Mouse (Mus musculus) midbrain, embryonic 12.5 days (tissue): ENCODE data around the gene Ctnna3. TPM values are rescaled to one million over a fixed set of nuclear protein-coding genes. Genes with fewer than 3 reads are reported as not detected.
"Not testable (repeated sequence)": the region's sequence is repeated elsewhere in the genome, so short reads cannot be mapped to it uniquely, and the experiment has no call there.

Source experiments
- ATAC-seq: fragments of 200-750 bp; cut with Nextera tagmentation; 2 replicates; pipeline ENCODE4 v1.8.0; 2017; ENCODE audit warnings: low read depth, moderate TSS enrichment, moderate library complexity; ENCODE audit not compliant: low FRiP score
- H3K27ac ChIP-seq: fragments of 300-500 bp; sonication (generic); replicated peaks from 2 replicates; pipeline ENCODE4 v1.5.1; 2016; ENCODE audit warnings: mild to moderate bottlenecking
- H3K27me3 ChIP-seq: fragments of 300-500 bp; sonication (generic); 2 replicates; pipeline ENCODE4 v1.6.1; 2016; ENCODE audit warnings: mild to moderate bottlenecking
- H3K36me3 ChIP-seq: fragments of 300-500 bp; sonication (generic); 2 replicates; pipeline ENCODE4 v1.6.1; 2016
- H3K4me1 ChIP-seq: fragments of 300-500 bp; sonication (generic); 2 replicates; pipeline ENCODE4 v1.6.1; 2016
- H3K4me2 ChIP-seq: fragments of 300-500 bp; sonication (generic); replicated peaks from 2 replicates; pipeline ENCODE4 v1.6.1; 2016; ENCODE audit warnings: mild to moderate bottlenecking, moderate library complexity
- H3K4me3 ChIP-seq: fragments of 300-500 bp; sonication (generic); 2 replicates; pipeline ENCODE4 v1.5.1; 2016; ENCODE audit warnings: mild to moderate bottlenecking
- H3K9ac ChIP-seq: fragments of 300-500 bp; sonication (generic); replicated peaks from 2 replicates; pipeline ENCODE4 v1.6.1; 2016; ENCODE audit warnings: mild to moderate bottlenecking, moderate library complexity
- H3K9me3 ChIP-seq: fragments of 300-500 bp; sonication (generic); 2 replicates; pipeline ENCODE4 v1.6.1; 2016; ENCODE audit warnings: mild to moderate bottlenecking
- WGBS: fragments of 180-500 bp; shearing (Covaris S2); methylation state at CpG from one replicate; pipeline ENCODE4 v1.1.7; 2016; 5-methylcytosine and 5-hydroxymethylcytosine counted together
- polyA plus RNA-seq: library from polyadenylated mRNA; unstranded; fragments of >200 nt; fragmentation: Nextera tagmentation; extraction: Ambion mirVana; gene quantifications from 2 replicates; pipeline ENCODE4 v1.2.1, GENCODE M21; 2016

Gene Ctnna3
- polyA plus RNA-seq, 1 experiment from 2014 or later: not detected

DNA sequence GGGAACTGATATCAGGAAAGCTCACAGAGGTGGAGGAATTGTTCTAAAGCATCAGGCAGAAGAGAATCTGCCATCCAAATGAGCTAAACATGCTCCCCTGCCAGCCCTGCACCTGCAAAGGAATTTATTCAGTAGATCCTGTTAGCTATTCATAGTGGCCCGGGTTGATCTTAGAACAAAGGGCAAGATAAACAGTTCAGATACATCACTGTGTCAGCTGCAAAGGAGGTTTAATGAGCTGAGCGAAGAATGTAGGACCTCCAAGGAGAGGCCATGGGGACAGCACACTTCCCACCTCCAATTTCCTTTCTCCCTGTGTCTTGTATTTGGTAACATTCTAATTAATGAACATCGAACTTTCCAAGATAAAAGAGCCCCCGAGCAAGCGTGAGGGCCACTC lies 1206.9 kb downstream of the Ctnna3 start:
- H3K9me3 ChIP-seq: no peaks in the 10 kb centered on the region
- no peak overlapping the region for H3K4me3 ChIP-seq
- no peak overlapping the region for H3K9ac ChIP-seq
- no peaks in the 10 kb centered on the region for H3K27me3 ChIP-seq
- H3K36me3 ChIP-seq: no peaks in the 10 kb centered on the region
- ATAC-seq: no peak
- H3K4me2 ChIP-seq: no peak overlapping the region
- H3K4me1 ChIP-seq: no peaks in the 10 kb centered on the region
- 38% methylated on average over 5 of the region's 5 CpGs for WGBS
- H3K27ac ChIP-seq: no peak overlapping the region

DNA sequence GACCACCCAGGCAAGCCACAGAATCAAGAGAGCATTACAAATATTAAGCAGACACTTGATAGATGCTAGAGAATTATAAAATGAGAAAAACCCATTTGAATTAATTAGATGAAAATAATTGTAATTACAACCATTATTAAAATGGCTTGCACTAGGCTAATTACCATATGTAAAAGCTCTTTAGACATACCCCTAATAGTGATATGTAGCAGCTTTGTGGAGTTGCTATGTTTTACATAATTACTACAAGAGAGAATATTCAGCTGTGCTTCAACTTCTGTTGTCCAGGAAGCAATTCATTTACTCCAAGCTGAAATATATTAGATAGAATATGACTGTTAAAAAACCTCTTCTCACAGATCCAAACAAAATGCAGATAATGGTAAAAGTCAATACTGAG lies 1209.2 kb downstream of the Ctnna3 start:
- no peaks in the 10 kb centered on the region for H3K27me3 ChIP-seq
- H3K9me3 ChIP-seq: no peaks in the 10 kb centered on the region
- no peak overlapping the region for H3K4me2 ChIP-seq
- no peak overlapping the region for H3K9ac ChIP-seq
- no peak overlapping the region for H3K27ac ChIP-seq
- H3K4me1 ChIP-seq: no peaks in the 10 kb centered on the region
- no peak for ATAC-seq
- no peak overlapping the region for H3K4me3 ChIP-seq
- H3K36me3 ChIP-seq: no peaks in the 10 kb centered on the region

DNA sequence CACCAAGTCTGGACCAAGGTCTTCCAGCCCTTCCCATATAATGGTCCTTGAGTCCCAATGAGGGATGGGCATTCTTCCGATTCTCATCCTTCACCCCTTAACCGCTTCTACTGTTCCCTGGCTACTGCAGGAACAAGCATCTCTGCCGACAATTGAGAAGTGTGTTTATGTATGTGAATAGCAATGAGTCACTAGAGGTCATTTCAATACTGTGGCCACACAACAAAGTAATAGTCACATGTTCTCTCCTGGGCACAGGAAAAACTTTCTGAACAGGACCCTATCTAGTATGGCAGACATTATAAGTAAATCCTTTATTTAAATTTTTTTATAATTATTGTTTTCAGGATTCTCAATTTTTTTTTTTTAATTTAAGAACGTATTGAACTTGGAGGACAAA lies 1211.2 kb downstream of the Ctnna3 start:
- WGBS: 80% methylated on average over 4 of the region's 4 CpGs
- Histone ChIP-seq H3K9ac (no peak overlapping the region), H3K4me2 (no peak overlapping the region)

DNA sequence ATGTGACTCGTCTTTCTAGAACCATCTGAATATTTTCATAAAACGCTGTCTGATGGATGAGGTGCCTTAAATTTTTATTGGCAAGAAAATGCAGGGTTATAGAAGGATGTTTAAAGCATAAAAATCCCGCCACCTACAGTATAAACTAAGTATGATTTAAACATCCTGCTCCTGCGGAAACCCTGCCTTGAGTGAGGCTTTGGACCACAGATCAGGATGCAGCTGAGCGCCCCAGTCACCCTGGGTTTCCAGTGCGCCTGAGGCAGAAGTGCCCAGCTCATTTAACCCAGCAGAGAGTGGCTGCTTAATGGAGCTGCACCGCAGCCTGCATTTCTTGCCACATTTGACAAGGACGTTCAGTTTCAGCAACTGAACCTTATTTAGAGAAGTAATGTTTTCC lies 1211.7 kb downstream of the Ctnna3 start:
- H3K27me3 ChIP-seq: no peaks in the 10 kb centered on the region
- H3K4me3 ChIP-seq: no peak overlapping the region
- no peaks in the 10 kb centered on the region for H3K4me1 ChIP-seq
- no peak overlapping the region for H3K4me2 ChIP-seq
- no peaks in the 10 kb centered on the region for H3K36me3 ChIP-seq
- H3K9ac ChIP-seq: no peak overlapping the region
- WGBS: 68% methylated on average over 8 of the region's 8 CpGs
- H3K27ac ChIP-seq: no peak overlapping the region
- no peak for ATAC-seq
- H3K9me3 ChIP-seq: no peaks in the 10 kb centered on the region

More for the DNA sequence above, 1211.2 kb downstream of the Ctnna3 start:
- Histone ChIP-seq H3K36me3 (no peaks in the 10 kb centered on the region), H3K9me3 (no peaks in the 10 kb centered on the region), H3K27ac (no peak overlapping the region), H3K4me3 (no peak overlapping the region), H3K27me3 (no peaks in the 10 kb centered on the region), H3K4me1 (no peaks in the 10 kb centered on the region)
- ATAC-seq: no peak

DNA sequence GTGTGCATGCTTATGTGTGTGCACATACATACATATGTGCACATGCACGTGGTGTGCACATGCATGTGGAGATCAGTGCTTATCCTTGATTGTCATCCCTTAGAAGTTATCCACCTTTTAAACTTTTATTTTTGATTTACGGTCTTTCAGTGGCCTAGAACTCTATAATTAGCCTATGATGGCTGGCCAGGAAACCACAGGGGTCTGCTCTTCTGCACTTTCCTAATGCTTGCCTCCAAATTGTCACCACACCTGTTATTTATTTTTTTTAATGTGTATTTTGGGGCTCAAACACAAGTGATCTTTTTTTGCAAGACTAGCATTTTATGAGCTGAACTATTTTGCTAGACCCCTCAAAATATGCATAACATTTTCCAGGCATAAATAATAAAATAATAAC lies 1214.1 kb downstream of the Ctnna3 start:
- H3K9me3 ChIP-seq: no peaks in the 10 kb centered on the region

DNA sequence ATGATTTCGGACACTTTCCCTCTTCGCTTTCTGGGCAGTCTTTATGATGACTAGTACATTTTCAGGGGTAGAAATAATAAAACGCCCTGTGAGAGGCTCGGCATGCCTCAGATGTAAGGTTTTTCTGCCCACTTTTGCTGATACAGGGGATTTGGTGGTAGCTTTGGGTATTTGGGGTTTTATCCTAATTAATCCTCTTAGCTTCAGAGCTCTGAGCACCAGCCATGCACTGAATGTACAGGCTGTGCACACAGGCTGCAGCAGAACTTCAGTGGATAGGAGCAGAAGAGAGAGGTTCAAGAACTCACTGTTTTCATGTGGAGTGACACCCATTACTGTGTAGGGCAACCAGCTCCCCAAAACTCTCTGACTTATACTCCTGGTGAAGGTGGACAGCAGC lies 1231.3 kb downstream of the Ctnna3 start:
- peak; percentile 74 for ATAC-seq
- Histone ChIP-seq H3K27ac (no peak overlapping the region), H3K4me1 (no peaks in the 10 kb centered on the region), H3K27me3 (no peaks in the 10 kb centered on the region), H3K4me2 (no peak overlapping the region), H3K36me3 (no peaks in the 10 kb centered on the region), H3K9me3 (no peaks in the 10 kb centered on the region), H3K9ac (no peak overlapping the region), H3K4me3 (no peak overlapping the region)
- 19% methylated on average over 4 of the region's 4 CpGs for WGBS

More for the DNA sequence above, 1214.1 kb downstream of the Ctnna3 start:
- H3K4me2 ChIP-seq: no peak overlapping the region
- no peaks in the 10 kb centered on the region for H3K36me3 ChIP-seq
- H3K4me3 ChIP-seq: no peak overlapping the region
- WGBS: 86% methylated on average over 2 of the region's 2 CpGs
- H3K9ac ChIP-seq: no peak overlapping the region
- H3K27ac ChIP-seq: no peak overlapping the region
- H3K27me3 ChIP-seq: no peaks in the 10 kb centered on the region
- ATAC-seq: no peak
- no peaks in the 10 kb centered on the region for H3K4me1 ChIP-seq

DNA sequence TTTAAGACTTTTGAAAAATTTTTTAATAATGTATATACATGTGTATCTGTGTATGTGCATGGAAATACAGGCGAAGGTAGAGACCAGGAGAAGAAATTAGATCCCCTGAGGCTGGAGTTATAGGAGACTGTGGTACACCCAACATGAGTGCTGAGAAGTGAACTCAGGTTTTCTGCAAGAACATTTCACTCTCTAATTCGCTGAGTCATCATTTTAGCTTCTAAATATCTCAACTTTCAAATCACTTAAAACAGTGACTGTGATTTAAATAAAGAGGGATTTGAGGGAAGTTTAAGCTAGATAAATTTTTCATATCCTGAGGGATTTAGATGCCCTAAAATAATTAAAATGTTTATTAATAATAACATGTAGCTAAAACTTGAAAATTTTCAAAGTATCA lies 1241.6 kb downstream of the Ctnna3 start:
- Histone ChIP-seq H3K27ac (no peak overlapping the region), H3K36me3 (no peaks in the 10 kb centered on the region), H3K27me3 (no peaks in the 10 kb centered on the region), H3K4me3 (no peak overlapping the region), H3K4me2 (no peak overlapping the region), H3K9me3 (no peaks in the 10 kb centered on the region), H3K9ac (no peak overlapping the region), H3K4me1 (no peaks in the 10 kb centered on the region)
- WGBS: 84% methylated on average over 2 of the region's 2 CpGs
- no peak for ATAC-seq

DNA sequence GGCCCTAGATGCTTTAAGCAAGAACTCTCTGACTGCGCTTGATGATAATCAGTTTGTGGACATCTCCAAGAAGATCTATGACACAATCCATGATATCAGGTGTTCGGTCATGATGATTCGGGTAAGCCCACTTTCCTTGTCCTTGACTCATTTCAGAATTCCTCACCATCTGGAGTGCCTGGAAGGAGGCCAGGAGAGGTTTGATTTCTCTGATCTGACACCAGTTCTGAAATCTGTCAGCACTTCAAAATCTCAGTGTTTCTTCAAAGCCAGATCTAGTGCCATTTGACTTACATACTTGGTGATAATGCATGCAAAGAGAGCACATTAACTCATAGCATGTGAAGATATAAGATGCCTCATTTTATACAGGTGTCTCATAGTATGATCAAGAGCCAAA lies 1245.9 kb downstream of the Ctnna3 start:
- 96% methylated on average over 3 of the region's 3 CpGs for WGBS
- no peak for ATAC-seq
- no peaks in the 10 kb centered on the region for H3K4me1 ChIP-seq
- no peak overlapping the region for H3K4me2 ChIP-seq
- no peak overlapping the region for H3K4me3 ChIP-seq
- H3K9me3 ChIP-seq: no peaks in the 10 kb centered on the region
- no peaks in the 10 kb centered on the region for H3K36me3 ChIP-seq
- no peaks in the 10 kb centered on the region for H3K27me3 ChIP-seq
- no peak overlapping the region for H3K27ac ChIP-seq
- H3K9ac ChIP-seq: no peak overlapping the region

DNA sequence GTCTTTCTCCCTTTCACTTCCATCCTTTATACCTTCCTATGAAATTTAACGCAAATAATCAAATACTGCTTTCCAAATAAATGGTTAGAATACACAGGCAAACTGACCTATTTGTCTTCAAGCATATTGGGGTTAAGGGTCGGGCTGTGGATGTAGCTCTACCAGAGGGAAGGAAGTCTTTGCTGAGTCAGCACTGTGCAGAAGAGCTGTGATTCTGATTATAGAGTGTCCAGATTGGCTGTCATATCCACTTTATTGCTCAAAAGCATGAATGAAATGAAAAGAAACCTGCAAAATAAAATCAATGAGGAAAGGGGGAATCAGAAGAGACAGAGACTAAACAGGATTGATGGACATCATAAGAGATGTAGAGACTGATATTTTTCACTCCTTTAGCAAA lies 1280.1 kb downstream of the Ctnna3 start:
- Histone ChIP-seq H3K27ac (no peak overlapping the region), H3K4me3 (no peak overlapping the region), H3K36me3 (no peaks in the 10 kb centered on the region), H3K4me2 (no peak overlapping the region), H3K27me3 (no peaks in the 10 kb centered on the region), H3K9me3 (no peaks in the 10 kb centered on the region), H3K4me1 (no peaks in the 10 kb centered on the region), H3K9ac (no peak overlapping the region)
- ATAC-seq: no peak
- 79% methylated on average over 2 of the region's 2 CpGs for WGBS

DNA sequence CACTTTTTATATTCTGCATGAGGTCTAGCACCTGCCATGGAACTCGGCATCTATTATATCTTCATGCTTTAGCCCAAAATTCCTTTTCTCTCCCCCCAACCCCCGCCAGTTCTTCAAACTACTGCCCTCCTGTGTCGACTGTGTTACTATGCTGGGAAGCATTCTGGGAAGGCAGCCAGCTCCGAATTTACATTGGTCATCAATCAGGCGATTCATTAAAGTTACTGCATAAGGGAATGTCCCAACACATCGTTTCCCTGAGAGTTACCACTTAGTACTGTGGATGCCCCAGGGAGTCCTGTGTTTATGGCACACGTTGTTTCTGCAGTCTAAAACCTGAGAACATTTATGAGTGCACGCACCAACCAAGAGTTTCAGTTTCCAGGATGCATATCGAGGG lies 1288.1 kb downstream of the Ctnna3 start:
- H3K4me3 ChIP-seq: no peak overlapping the region
- no peak overlapping the region for H3K27ac ChIP-seq
- ATAC-seq: no peak
- H3K4me1 ChIP-seq: no peaks in the 10 kb centered on the region
- H3K9me3 ChIP-seq: no peaks in the 10 kb centered on the region
- H3K9ac ChIP-seq: no peak overlapping the region
- no peaks in the 10 kb centered on the region for H3K36me3 ChIP-seq
- H3K27me3 ChIP-seq: no peaks in the 10 kb centered on the region
- 79% methylated on average over 9 of the region's 9 CpGs for WGBS
- H3K4me2 ChIP-seq: no peak overlapping the region

DNA sequence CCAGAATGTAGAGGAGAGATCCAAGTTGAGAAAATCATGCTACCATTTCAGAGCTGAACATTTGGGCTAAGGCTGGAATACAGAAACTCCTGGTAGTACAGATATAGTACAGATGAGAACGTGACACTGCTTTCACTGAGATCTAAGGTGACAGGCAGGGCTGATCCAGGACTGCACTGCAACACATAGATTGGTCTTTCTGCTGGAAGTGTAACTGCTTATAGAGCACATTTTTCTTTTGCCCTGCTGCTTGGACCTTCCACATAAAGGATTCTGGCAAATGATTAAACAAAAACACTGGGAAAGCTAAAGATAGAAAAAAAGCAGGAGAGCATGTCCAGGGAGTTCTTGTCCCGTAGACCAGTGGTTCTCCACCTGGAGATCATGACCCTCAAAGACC lies 1305.8 kb downstream of the Ctnna3 start:
- Histone ChIP-seq H3K4me3 (no peak overlapping the region), H3K27ac (no peak overlapping the region), H3K9ac (no peak overlapping the region), H3K4me2 (no peak overlapping the region), H3K4me1 (no peaks in the 10 kb centered on the region), H3K27me3 (no peaks in the 10 kb centered on the region), H3K9me3 (no peaks in the 10 kb centered on the region), H3K36me3 (no peaks in the 10 kb centered on the region)
- 84% methylated on average over 2 of the region's 2 CpGs for WGBS
- ATAC-seq: no peak

DNA sequence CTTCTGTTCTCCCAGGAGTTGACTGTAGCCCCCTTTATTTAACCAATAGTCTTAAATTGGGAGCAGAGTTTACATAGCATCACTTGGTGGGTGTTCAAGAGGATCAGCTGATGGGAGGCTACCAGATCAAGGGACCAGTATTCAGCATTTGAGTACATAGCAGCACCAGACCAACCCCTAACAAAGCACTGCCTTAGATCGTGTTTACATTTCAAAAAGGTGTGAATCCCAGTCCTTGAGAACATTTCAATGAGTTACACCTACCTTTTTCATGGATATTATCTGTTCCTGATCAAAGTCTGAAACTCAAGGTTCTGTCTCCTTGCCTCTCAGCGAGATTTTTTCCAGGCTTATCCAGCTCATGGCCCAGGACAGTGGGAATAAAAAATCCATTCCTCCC lies 1306.7 kb downstream of the Ctnna3 start:
- 37% methylated on average over 2 of the region's 2 CpGs for WGBS
- no peak for ATAC-seq
- Histone ChIP-seq H3K4me1 (no peaks in the 10 kb centered on the region), H3K27ac (no peak overlapping the region), H3K4me3 (no peak overlapping the region), H3K9ac (no peak overlapping the region), H3K36me3 (no peaks in the 10 kb centered on the region), H3K9me3 (no peaks in the 10 kb centered on the region), H3K4me2 (no peak overlapping the region), H3K27me3 (no peaks in the 10 kb centered on the region)

DNA sequence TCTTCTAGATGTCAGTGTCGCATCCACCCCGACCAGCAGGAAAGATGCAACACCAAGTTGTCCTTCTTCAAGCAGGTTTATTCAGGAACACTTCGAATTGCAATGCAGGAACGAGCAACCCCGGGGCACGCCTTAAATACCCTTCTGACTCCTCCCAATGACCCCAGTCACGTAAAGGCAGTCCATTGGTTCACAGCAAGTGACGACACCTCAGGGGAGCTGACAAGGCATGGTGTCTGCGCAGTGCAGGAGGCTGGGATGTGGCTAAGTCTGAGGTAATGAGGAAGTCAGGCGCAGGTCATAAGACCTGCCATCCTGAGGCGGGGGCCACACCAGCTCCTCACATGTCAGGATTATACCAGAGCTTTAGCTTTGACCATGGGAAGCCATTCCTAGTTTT lies 1311.8 kb downstream of the Ctnna3 start:
- H3K9me3 ChIP-seq, H3K4me2 ChIP-seq, H3K4me3 ChIP-seq, H3K36me3 ChIP-seq, H3K9ac ChIP-seq, ATAC-seq, H3K27me3 ChIP-seq, H3K4me1 ChIP-seq, H3K27ac ChIP-seq: not testable (repeated sequence)
- WGBS: 87% methylated on average over 11 of the region's 11 CpGs
